Mouse (Mus musculus) ovary, adult 18-20 months (tissue): ENCODE measurements around the gene Inka2.
A peak's percentile ranks its signal among the peaks of the same experiment; 100 is the strongest.

Source experiments
- DNase-seq: peaks from one replicate; pipeline ENCODE4 v3.0.0; 2022; ENCODE audit warnings: low spot score, mixed read lengths

Inka2 gene

GRCm38 (mm10) chr3:105704031-105705008 lies at the start of gene Inka2:
Gene Inka2 (plus strand): TSS chr3:105704599.
- DNase-seq = peak; percentile 72

- DNase-seq = no peak
Observed at GRCm38 (mm10) chr3:105655031-105655585, 49.3 kb upstream of the Inka2 start.

- DNase-seq = no peak
Observed at GRCm38 (mm10) chr3:105660530-105660929, 43.9 kb upstream of the Inka2 start.

- DNase-seq = no peak
Observed at GRCm38 (mm10) chr3:105663043-105663442, 41.4 kb upstream of the Inka2 start.

GRCm38 (mm10) chr3:105665105-105665765 lies 39.2 kb upstream of the Inka2 start:
- DNase-seq = no peak

- no peak for DNase-seq
Observed at GRCm38 (mm10) chr3:105666996-105667523, 37.3 kb upstream of the Inka2 start.

GRCm38 (mm10) chr3:105668161-105668560 lies 36.2 kb upstream of the Inka2 start:
- DNase-seq = no peak

GRCm38 (mm10) chr3:105669776-105670175 lies 34.6 kb upstream of the Inka2 start:
- DNase-seq = no peak

- no peak for DNase-seq
Observed at GRCm38 (mm10) chr3:105670801-105671200, 33.6 kb upstream of the Inka2 start.

- peak; percentile 25 for DNase-seq
Observed at GRCm38 (mm10) chr3:105674595-105675218, 29.7 kb upstream of the Inka2 start.

- DNase-seq = no peak
Observed at GRCm38 (mm10) chr3:105675932-105676331, 28.5 kb upstream of the Inka2 start.

- no peak for DNase-seq
Observed at GRCm38 (mm10) chr3:105680346-105680745, 24.1 kb upstream of the Inka2 start.

GRCm38 (mm10) chr3:105686394-105687323 lies 17.7 kb upstream of the Inka2 start:
- DNase-seq = no peak

GRCm38 (mm10) chr3:105687324-105688060 lies 16.9 kb upstream of the Inka2 start, which contains the start of gene Ddx20:
Gene Ddx20 (minus strand): TSS chr3:105687574.
- peak; percentile 96 for DNase-seq

- no peak for DNase-seq
Observed at GRCm38 (mm10) chr3:105688536-105688935, 15.9 kb upstream of the Inka2 start.

GRCm38 (mm10) chr3:105693327-105694080 lies 10.9 kb upstream of the Inka2 start:
- DNase-seq = no peak

- DNase-seq = no peak
Observed at GRCm38 (mm10) chr3:105695476-105696386, 8.7 kb upstream of the Inka2 start.
